Mouse (Mus musculus) adrenal gland, adult 10 weeks (tissue): ENCODE measurements around the gene Tfg. TPM values are rescaled to one million over a fixed set of nuclear protein-coding genes. Genes with fewer than 3 reads are reported as not detected.

ENCODE experiments used
- polyA plus RNA-seq: library from polyadenylated mRNA; stranded (reverse); fragments of 350-450 nt; fragmentation: Illumina TruSeq; extraction: RNeasy Lipid Tissue Mini Kit (QIAGEN cat#74804); gene quantifications from one replicate; pipeline ENCODE4 v1.2.3, GENCODE M21; 2014; ENCODE audit warnings: low read depth, low replicate concordance

Tfg gene
- polyA plus RNA-seq: 358 TPM

DNA sequence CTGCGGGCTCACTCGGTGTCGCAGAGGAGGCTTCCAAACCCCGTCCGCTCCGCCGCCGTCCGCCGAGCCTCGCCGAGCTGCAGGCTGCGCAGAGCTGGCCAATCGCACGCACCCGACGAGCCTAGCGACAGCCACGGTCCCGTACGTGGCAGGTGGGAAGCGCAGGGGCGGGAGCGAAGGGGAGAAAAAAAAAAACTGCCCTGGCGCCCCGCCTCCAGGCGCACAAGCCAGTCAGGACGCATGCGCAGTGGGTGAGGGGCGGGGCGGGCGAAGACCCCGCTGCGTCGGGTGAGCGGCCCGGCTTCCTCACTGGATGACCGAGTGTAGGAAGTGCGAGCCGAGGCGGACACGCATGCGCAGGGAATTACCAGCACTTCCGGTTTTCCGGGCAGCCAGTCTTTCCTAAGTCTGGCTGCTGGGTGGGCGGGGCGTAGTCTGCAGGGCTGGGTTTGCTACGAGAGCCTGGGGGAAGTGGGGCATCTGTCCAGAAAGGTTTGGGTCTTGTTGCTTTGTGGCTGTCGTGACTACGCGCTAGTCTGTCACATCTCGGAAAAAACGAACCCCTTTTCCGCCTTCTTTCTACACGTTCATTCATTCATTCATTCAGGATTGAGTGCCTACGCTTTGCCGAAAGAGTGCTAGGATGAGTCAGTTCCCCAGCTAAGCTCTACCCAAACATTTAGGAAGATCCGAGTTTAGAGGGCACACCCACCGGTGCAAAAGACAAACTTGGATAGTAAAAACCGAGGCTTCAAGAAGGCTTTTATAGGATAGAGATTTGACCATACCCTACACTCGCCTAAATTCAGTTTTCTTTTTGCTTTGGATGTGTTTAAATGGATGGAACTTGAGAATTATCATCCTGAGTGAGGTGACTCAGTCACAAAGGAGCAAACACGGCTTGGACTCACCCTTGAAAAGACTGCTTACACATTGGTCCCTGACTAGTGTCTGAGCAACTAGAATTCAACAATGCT lies at the start of gene Tfg:
Gene Tfg, minus strand, starts transcription at position 227 of the 977 bp plus-strand sequence.

Other genes starting within 250 kb of the Tfg start
- 13.2 TPM for gene Abi3bp, start 239.6 kb downstream of the Tfg start, polyA plus RNA-seq
- 0.41 TPM for gene Adgrg7, start 78.4 kb upstream of the Tfg start, polyA plus RNA-seq
- gene Tmem45a, start 168.7 kb upstream of the Tfg start, polyA plus RNA-seq: 12.0 TPM
- not detected for gene Lnp1, start 210.6 kb upstream of the Tfg start, polyA plus RNA-seq